Mouse (Mus musculus): Measurements from ENCODE around the gene Mast4. TPM values are rescaled to one million over a fixed set of nuclear protein-coding genes. Genes with fewer than 3 reads are reported as not detected.

Mast4 gene
- total and polyA plus RNA-seq, 3 experiments = 2.7 to 7.0 TPM; not detected in 1

GRCm38 (mm10) chr13:102753714-102754556, 580.4 kb downstream of the Mast4 start:
- no peak overlapping the region for H3K4me3 ChIP-seq (ENCODE audit: control insufficient read depth in 1 of 2, insufficient read depth in 1 of 2, low read depth in 2 of 2, low read length in 2 of 2)
- H3K9ac ChIP-seq (ENCODE audit: control insufficient read depth, low read depth, low read length, poor library complexity, severe bottlenecking) = peak overlapping the region; percentile 40
- peaks cover 0 to 24% of the 10 kb centered on the region in 2 experiments; a peak in 3 of 4 replicates for H3K36me3 ChIP-seq (ENCODE audit: control insufficient read depth in 1 of 2, insufficient read depth in 2 of 2, low read length in 2 of 2)
- H3K79me2 ChIP-seq (ENCODE audit: control insufficient read depth, insufficient read depth, low read length, poor library complexity) = no peaks in the 10 kb centered on the region
- no peaks in the 10 kb centered on the region for H3K27me3 ChIP-seq (ENCODE audit: control insufficient read depth in 1 of 2, insufficient read depth in 2 of 2, low read length in 2 of 2)
- peak; percentile 64 for DNase-seq (ENCODE audit: low read depth, low spot score)
- peaks cover 9 to 22% of the 10 kb centered on the region in 2 experiments for H3K4me1 ChIP-seq (ENCODE audit: control insufficient read depth in 1 of 2, insufficient read depth in 2 of 2, low read length in 2 of 2)
- peak overlapping the region; percentile 65 for H3K27ac ChIP-seq (ENCODE audit: control insufficient read depth, low read depth, low read length)
- H3K9me3 ChIP-seq (replicated peaks; ENCODE audit: insufficient read depth, low read length) = no peaks in the 10 kb centered on the region
- TF ChIP-seq E2F4 (IDR thresholded peaks at IDR 0.05; ENCODE audit: borderline replicate concordance, low read depth, low read length) = no peak
- no peak for TF ChIP-seq POLR2AphosphoS5 (IDR thresholded peaks at IDR 0.05; ENCODE audit: borderline replicate concordance, low read depth, low read length)
- TF ChIP-seq ZC3H11A (IDR thresholded peaks at IDR 0.05; ENCODE audit: low read depth, low read length) = no peak
- TF ChIP-seq TCF12 (IDR thresholded peaks at IDR 0.05; ENCODE audit: low read depth, low read length) = peak; percentile 88
- peak; percentile 59 for TF ChIP-seq TAL1 (IDR thresholded peaks at IDR 0.05; ENCODE audit: low read length)
- no peak for TF ChIP-seq POLR2AphosphoS2 (IDR thresholded peaks at IDR 0.05; ENCODE audit: low read length)
- TF ChIP-seq CTCF (IDR thresholded peaks at IDR 0.05 in 2 of 3, conservative IDR thresholded peaks at IDR 0.05 in 1 of 3; ENCODE audit: control insufficient read depth in 1 of 3, insufficient read depth in 1 of 3, low read depth in 2 of 3, low read length in 3 of 3, poor library complexity in 1 of 3, severe bottlenecking in 1 of 3) = no peak
- peak; percentile 95 for TF ChIP-seq BHLHE40 (IDR thresholded peaks at IDR 0.05; ENCODE audit: borderline replicate concordance, low read depth, low read length)
- peak; percentile 75 for TF ChIP-seq MAX (IDR thresholded peaks at IDR 0.05; ENCODE audit: low read length)
- no peak for TF ChIP-seq JUND (IDR thresholded peaks at IDR 0.05; ENCODE audit: low read depth, low read length)
- TF ChIP-seq CHD1 (IDR thresholded peaks at IDR 0.05; ENCODE audit: low read depth, low read length) = no peak
- peak; percentile 68; the same call in 1 of the 2 replicates for TF ChIP-seq MXI1 (IDR thresholded peaks at IDR 0.05; ENCODE audit: low read depth, low read length)
- TF ChIP-seq MAZ (IDR thresholded peaks at IDR 0.05; ENCODE audit: low read depth, low read length) = no peak
- TF ChIP-seq RAD21 (IDR thresholded peaks at IDR 0.05; ENCODE audit: low read depth, low read length) = no peak
- TF ChIP-seq KAT2A (conservative IDR thresholded peaks at IDR 0.05; ENCODE audit: low read depth, low read length) = no peak
- TF ChIP-seq TBP (IDR thresholded peaks at IDR 0.05; ENCODE audit: low read depth, low read length) = 0 out of 2 replicates have a peak, but pooled peaks have one; percentile 40
- peak; percentile 68; the same call in 1 of the 2 replicates for TF ChIP-seq RCOR1 (IDR thresholded peaks at IDR 0.05; ENCODE audit: low read depth, low read length)
- no peak for TF ChIP-seq SMC3 (IDR thresholded peaks at IDR 0.05; ENCODE audit: low read depth, low read length)
- TF ChIP-seq HCFC1 (IDR thresholded peaks at IDR 0.05; ENCODE audit: low read depth, low read length) = no peak
- peak; percentile 71 for TF ChIP-seq ETS1 (IDR thresholded peaks at IDR 0.05; ENCODE audit: low read depth, low read length)
- TF ChIP-seq USF1 (IDR thresholded peaks at IDR 0.05; ENCODE audit: low read depth, low read length) = peak; percentile 75; the same call in 1 of the 2 replicates
- no peak for TF ChIP-seq CHD2 (IDR thresholded peaks at IDR 0.05; ENCODE audit: low read length)
- TF ChIP-seq POLR2A (IDR thresholded peaks at IDR 0.05; ENCODE audit: control insufficient read depth in 1 of 2, insufficient read depth in 1 of 2, low read depth in 1 of 2, low read length in 2 of 2, poor library complexity in 1 of 2) = no peak
- no peak for TF ChIP-seq USF2 (IDR thresholded peaks at IDR 0.05; ENCODE audit: borderline replicate concordance in 1 of 2, insufficient read depth in 1 of 2, low read depth in 1 of 2, low read length in 2 of 2)
- TF ChIP-seq NELFE (IDR thresholded peaks at IDR 0.05; ENCODE audit: low read depth, low read length) = no peak; the same call in 1 of the 2 replicates
- peak; percentile 88 to 92 for TF ChIP-seq EP300 (IDR thresholded peaks at IDR 0.05; ENCODE audit: low read depth in 1 of 2, low read length in 2 of 2)
- no peak for TF ChIP-seq UBTF (IDR thresholded peaks at IDR 0.05; ENCODE audit: borderline replicate concordance, insufficient read depth, low read depth, low read length)
- TF ChIP-seq GATA1 (IDR thresholded peaks at IDR 0.05; ENCODE audit: low read depth, low read length) = peak; percentile 91
- TF ChIP-seq ZNF384 (IDR thresholded peaks at IDR 0.05; ENCODE audit: low read depth, low read length) = 0 out of 2 replicates have a peak, but pooled peaks have one; percentile 40
- TF ChIP-seq MYC (IDR thresholded peaks at IDR 0.05; ENCODE audit: low read depth, low read length) = peak; percentile 85
- TF ChIP-seq MAFK (IDR thresholded peaks at IDR 0.05; ENCODE audit: borderline replicate concordance, low read depth, low read length) = no peak
- no peak for TF ChIP-seq NRF1 (IDR thresholded peaks at IDR 0.05; ENCODE audit: insufficient read depth, low read depth, low read length, poor library complexity, severe bottlenecking)
- TF ChIP-seq ZMIZ1 (IDR thresholded peaks at IDR 0.05; ENCODE audit: low read depth, low read length) = no peak
- TF ChIP-seq ZKSCAN1 (IDR thresholded peaks at IDR 0.05; ENCODE audit: low read depth, low read length) = no peak
- peak; percentile 60; the same call in 1 of the 2 replicates for TF ChIP-seq MYB (IDR thresholded peaks at IDR 0.05; ENCODE audit: low read depth, low read length)
- no peak for TF ChIP-seq ELF1 (IDR thresholded peaks at IDR 0.05; ENCODE audit: low read depth, low read length)

Data from MEL (cell line).